Mouse (Mus musculus): ENCODE data around the gene Rab3il1. TPM values are rescaled to one million over a fixed set of nuclear protein-coding genes. Genes with fewer than 3 reads are reported as not detected.

Rab3il1 gene
- polyA plus RNA-seq, 1 experiment from 2014 or later, result 23.8 TPM

GRCm38 (mm10) chr19:10078392-10078791, 76.9 kb downstream of the Rab3il1 start:
- Histone ChIP-seq H3K9me3 (ENCODE audit: low read length) (no peaks in the 10 kb centered on the region), H3K36me3 (ENCODE audit: insufficient read depth, low read length) (peaks cover 14% of the 10 kb centered on the region; the same call in 1 of the 2 replicates), H3K4me2 (replicated peaks; ENCODE audit: low read depth, low read length) (no peak overlapping the region), H3K4me1 (ENCODE audit: insufficient read depth, low read depth, low read length) (no peaks in the 10 kb centered on the region), H3K27me3 (replicated peaks; ENCODE audit: insufficient read depth, low read length) (no peaks in the 10 kb centered on the region), H3K9ac (replicated peaks; ENCODE audit: low read depth) (no peak overlapping the region), H3K27ac (ENCODE audit: low read length) (no peak overlapping the region), H3K4me3 (ENCODE audit: low read depth, low read length) (no peak overlapping the region)
- DNase-seq (ENCODE audit: low spot score), result no peak
- no peak for ATAC-seq
- no peak for TF ChIP-seq EP300 (IDR thresholded peaks at IDR 0.05)
- WGBS, result 71% methylated on average over 6 of the region's 6 CpGs

- 92% methylated on average over 7 of the region's 7 CpGs for WGBS
- TF ChIP-seq CTCF (IDR thresholded peaks at IDR 0.05), result no peak
- no peak for TF ChIP-seq EP300 (IDR thresholded peaks at IDR 0.05)
- DNase-seq (ENCODE audit: low spot score), result no peak
Measured at GRCm38 (mm10) chr19:10080384-10080783, 78.9 kb downstream of the Rab3il1 start.

GRCm38 (mm10) chr19:10082105-10082504, 80.6 kb downstream of the Rab3il1 start:
- H3K9me3 ChIP-seq (ENCODE audit: low read length), result no peaks in the 10 kb centered on the region
- H3K9ac ChIP-seq (replicated peaks; ENCODE audit: low read depth), result no peak overlapping the region
- no peak overlapping the region for H3K4me3 ChIP-seq (ENCODE audit: low read depth, low read length)
- H3K4me1 ChIP-seq (ENCODE audit: insufficient read depth, low read depth, low read length), result no peaks in the 10 kb centered on the region
- no peak for ATAC-seq
- H3K27ac ChIP-seq (ENCODE audit: low read length), result no peak overlapping the region
- H3K4me2 ChIP-seq (replicated peaks; ENCODE audit: low read depth, low read length), result no peak overlapping the region
- TF ChIP-seq CTCF (IDR thresholded peaks at IDR 0.05) (no peak), EP300 (IDR thresholded peaks at IDR 0.05) (no peak)
- no peak for DNase-seq (ENCODE audit: low spot score)
- peaks cover 13% of the 10 kb centered on the region; the same call in 1 of the 2 replicates for H3K36me3 ChIP-seq (ENCODE audit: insufficient read depth, low read length)
- WGBS, result 51% methylated on average over 3 of the region's 3 CpGs
- H3K27me3 ChIP-seq (replicated peaks; ENCODE audit: insufficient read depth, low read length), result no peaks in the 10 kb centered on the region

More at GRCm38 (mm10) chr19:10080384-10080783, 78.9 kb downstream of the Rab3il1 start:
- Histone ChIP-seq H3K27me3 (replicated peaks; ENCODE audit: insufficient read depth, low read length) (no peaks in the 10 kb centered on the region), H3K9me3 (ENCODE audit: low read length) (no peaks in the 10 kb centered on the region), H3K36me3 (ENCODE audit: insufficient read depth, low read length) (peaks cover 14% of the 10 kb centered on the region; the same call in 1 of the 2 replicates), H3K27ac (ENCODE audit: low read length) (no peak overlapping the region), H3K4me3 (ENCODE audit: low read depth, low read length) (no peak overlapping the region), H3K4me1 (ENCODE audit: insufficient read depth, low read depth, low read length) (no peaks in the 10 kb centered on the region), H3K4me2 (replicated peaks; ENCODE audit: low read depth, low read length) (no peak overlapping the region), H3K9ac (replicated peaks; ENCODE audit: low read depth) (no peak overlapping the region)
- ATAC-seq, result no peak

GRCm38 (mm10) chr19:10085454-10085853, 84.0 kb downstream of the Rab3il1 start:
- Histone ChIP-seq H3K36me3 (ENCODE audit: insufficient read depth, low read length) (peaks cover 16% of the 10 kb centered on the region; the same call in 1 of the 2 replicates), H3K4me2 (replicated peaks; ENCODE audit: low read depth, low read length) (no peak overlapping the region), H3K4me1 (ENCODE audit: insufficient read depth, low read depth, low read length) (no peaks in the 10 kb centered on the region), H3K27me3 (replicated peaks; ENCODE audit: insufficient read depth, low read length) (no peaks in the 10 kb centered on the region), H3K9ac (replicated peaks; ENCODE audit: low read depth) (no peak overlapping the region), H3K9me3 (ENCODE audit: low read length) (no peaks in the 10 kb centered on the region), H3K27ac (ENCODE audit: low read length) (no peak overlapping the region), H3K4me3 (ENCODE audit: low read depth, low read length) (no peak overlapping the region)
- WGBS, result 56% methylated on average over 9 of the region's 9 CpGs
- TF ChIP-seq CTCF (IDR thresholded peaks at IDR 0.05) (no peak), EP300 (IDR thresholded peaks at IDR 0.05) (no peak)
- no peak for DNase-seq (ENCODE audit: low spot score)
- ATAC-seq, result peak; percentile 65

GRCm38 (mm10) chr19:10086976-10087375, 85.5 kb downstream of the Rab3il1 start:
- DNase-seq (ENCODE audit: low spot score), result no peak
- TF ChIP-seq EP300 (IDR thresholded peaks at IDR 0.05), result no peak
- TF ChIP-seq CTCF (IDR thresholded peaks at IDR 0.05), result no peak
- H3K9me3 ChIP-seq (ENCODE audit: low read length), result no peaks in the 10 kb centered on the region
- 84% methylated on average over 4 of the region's 4 CpGs for WGBS
- H3K4me1 ChIP-seq (ENCODE audit: insufficient read depth, low read depth, low read length), result no peaks in the 10 kb centered on the region
- ATAC-seq, result no peak
- H3K27ac ChIP-seq (ENCODE audit: low read length), result no peak overlapping the region
- no peak overlapping the region for H3K4me3 ChIP-seq (ENCODE audit: low read depth, low read length)
- H3K4me2 ChIP-seq (replicated peaks; ENCODE audit: low read depth, low read length), result no peak overlapping the region
- peaks cover 17% of the 10 kb centered on the region; the same call in 1 of the 2 replicates for H3K36me3 ChIP-seq (ENCODE audit: insufficient read depth, low read length)
- H3K27me3 ChIP-seq (replicated peaks; ENCODE audit: insufficient read depth, low read length), result no peaks in the 10 kb centered on the region
- H3K9ac ChIP-seq (replicated peaks; ENCODE audit: low read depth), result no peak overlapping the region

Other genes with a start within 250 kb of the Rab3il1 start
- gene Scgb2a2, start 154.1 kb upstream of the Rab3il1 start, polyA plus RNA-seq (2015; fragmentation: Nextera tagmentation; extraction: Ambion mirVana), result not detected in 2 replicates
- 9.9 and 12.8 TPM in 2 replicates for gene Incenp, start 102.1 kb upstream of the Rab3il1 start, polyA plus RNA-seq (2015; fragmentation: Nextera tagmentation; extraction: Ambion mirVana)
- gene Fth1, start 21.1 kb upstream of the Rab3il1 start, polyA plus RNA-seq (2015; fragmentation: Nextera tagmentation; extraction: Ambion mirVana), result 3,752 and 3,783 TPM in 2 replicates
- gene Best1, start within 50 bp of the Rab3il1 start, polyA plus RNA-seq (2015; fragmentation: Nextera tagmentation; extraction: Ambion mirVana), result 2.0 and 2.3 TPM in 2 replicates
- gene Fads3, start 39.9 kb downstream of the Rab3il1 start, polyA plus RNA-seq (2015; fragmentation: Nextera tagmentation; extraction: Ambion mirVana), result 79.6 and 96.1 TPM in 2 replicates
- 35.0 and 36.8 TPM in 2 replicates for gene Fads2, start 100.1 kb downstream of the Rab3il1 start, polyA plus RNA-seq (2015; fragmentation: Nextera tagmentation; extraction: Ambion mirVana)
- 44.5 and 48.8 TPM in 2 replicates for gene Fads1, start 181.2 kb downstream of the Rab3il1 start, polyA plus RNA-seq (2015; fragmentation: Nextera tagmentation; extraction: Ambion mirVana)
- gene Tmem258, start 202.3 kb downstream of the Rab3il1 start, polyA plus RNA-seq (2015; fragmentation: Nextera tagmentation; extraction: Ambion mirVana), result 362 and 394 TPM in 2 replicates
- gene Fen1, start 202.5 kb downstream of the Rab3il1 start, polyA plus RNA-seq (2015; fragmentation: Nextera tagmentation; extraction: Ambion mirVana), result 18.0 and 18.7 TPM in 2 replicates
- gene Myrf, start 239.1 kb downstream of the Rab3il1 start, polyA plus RNA-seq (2015; fragmentation: Nextera tagmentation; extraction: Ambion mirVana), result 5.0 and 5.9 TPM in 2 replicates

Measured in lung, postnatal 0 days (tissue).